Mouse (Mus musculus): ENCODE data around the gene Afdn. TPM values are rescaled to one million over a fixed set of nuclear protein-coding genes. Genes with fewer than 3 reads are reported as not detected.

Gene Afdn
- total RNA-seq, 4 experiments from 2014 or later = 105 to 120 (median 113) TPM

GRCm38 (mm10) chr17:13738121-13738776 lies 22.1 kb upstream of the Afdn start:
- no peak for DNase-seq (ENCODE audit: low spot score in 2 of 2)

GRCm38 (mm10) chr17:13738916-13739315 lies 21.4 kb upstream of the Afdn start:
- no peak for DNase-seq (ENCODE audit: low spot score in 2 of 2)

GRCm38 (mm10) chr17:13739981-13740380 lies 20.4 kb upstream of the Afdn start:
- no peak for DNase-seq (ENCODE audit: low spot score in 2 of 2)

GRCm38 (mm10) chr17:13740796-13741195 lies 19.5 kb upstream of the Afdn start:
- DNase-seq (ENCODE audit: low spot score in 2 of 2) = no peak

- no peak for DNase-seq (ENCODE audit: low spot score in 2 of 2)
Measured at GRCm38 (mm10) chr17:13741611-13742010, 18.7 kb upstream of the Afdn start.

GRCm38 (mm10) chr17:13742334-13742733 lies 18.0 kb upstream of the Afdn start:
- DNase-seq (ENCODE audit: low spot score in 2 of 2) = no peak

- no peak for DNase-seq (ENCODE audit: low spot score in 2 of 2)
Measured at GRCm38 (mm10) chr17:13742941-13743708, 17.2 kb upstream of the Afdn start.

- no peak for DNase-seq (ENCODE audit: low spot score in 2 of 2)
Measured at GRCm38 (mm10) chr17:13743709-13744079, 16.6 kb upstream of the Afdn start.

- DNase-seq (ENCODE audit: low spot score in 2 of 2) = no peak
Measured at GRCm38 (mm10) chr17:13744219-13744618, 16.1 kb upstream of the Afdn start.

- no peak for DNase-seq (ENCODE audit: low spot score in 2 of 2)
Measured at GRCm38 (mm10) chr17:13744824-13745223, 15.5 kb upstream of the Afdn start.

- DNase-seq (ENCODE audit: low spot score in 2 of 2) = no peak
Measured at GRCm38 (mm10) chr17:13745373-13745772, 15.0 kb upstream of the Afdn start.

- no peak for DNase-seq (ENCODE audit: low spot score in 2 of 2)
Measured at GRCm38 (mm10) chr17:13746330-13746729, 14.0 kb upstream of the Afdn start.

GRCm38 (mm10) chr17:13747681-13748080 lies 12.7 kb upstream of the Afdn start:
- no peak for DNase-seq (ENCODE audit: low spot score in 2 of 2)

- DNase-seq (ENCODE audit: low spot score in 2 of 2) = no peak
Measured at GRCm38 (mm10) chr17:13749027-13749426, 11.3 kb upstream of the Afdn start.

GRCm38 (mm10) chr17:13753918-13754317 lies 6.4 kb upstream of the Afdn start:
- DNase-seq (ENCODE audit: low spot score in 2 of 2) = no peak

- DNase-seq (ENCODE audit: low spot score in 2 of 2) = no peak
Measured at GRCm38 (mm10) chr17:13754940-13755339, 5.4 kb upstream of the Afdn start.

GRCm38 (mm10) chr17:13758586-13758985 lies 1.8 kb upstream of the Afdn start:
- no peak for DNase-seq (ENCODE audit: low spot score in 2 of 2)

GRCm38 (mm10) chr17:13759156-13759852 lies 1.0 kb upstream of the Afdn start:
- DNase-seq (ENCODE audit: low spot score in 2 of 2) = peak in 1 of 2 experiments; percentile 22

GRCm38 (mm10) chr17:13760675-13761178 lies 388 bp downstream of the Afdn start:
- no peak for DNase-seq (ENCODE audit: low spot score in 2 of 2)

- no peak for DNase-seq (ENCODE audit: low spot score in 2 of 2)
Measured at GRCm38 (mm10) chr17:13761179-13761913, 1.0 kb downstream of the Afdn start, which contains the start of gene Tcte2. Tcte2 (minus strand) TSS chr17:13761825.

- DNase-seq (ENCODE audit: low spot score in 2 of 2) = no peak
Measured at GRCm38 (mm10) chr17:13763819-13764218, 3.5 kb downstream of the Afdn start.

Data from layer of hippocampus, adult 8-10 months (tissue).